ENCODE assay signal across 7 mouse cellular contexts in the genomic region with DNA sequence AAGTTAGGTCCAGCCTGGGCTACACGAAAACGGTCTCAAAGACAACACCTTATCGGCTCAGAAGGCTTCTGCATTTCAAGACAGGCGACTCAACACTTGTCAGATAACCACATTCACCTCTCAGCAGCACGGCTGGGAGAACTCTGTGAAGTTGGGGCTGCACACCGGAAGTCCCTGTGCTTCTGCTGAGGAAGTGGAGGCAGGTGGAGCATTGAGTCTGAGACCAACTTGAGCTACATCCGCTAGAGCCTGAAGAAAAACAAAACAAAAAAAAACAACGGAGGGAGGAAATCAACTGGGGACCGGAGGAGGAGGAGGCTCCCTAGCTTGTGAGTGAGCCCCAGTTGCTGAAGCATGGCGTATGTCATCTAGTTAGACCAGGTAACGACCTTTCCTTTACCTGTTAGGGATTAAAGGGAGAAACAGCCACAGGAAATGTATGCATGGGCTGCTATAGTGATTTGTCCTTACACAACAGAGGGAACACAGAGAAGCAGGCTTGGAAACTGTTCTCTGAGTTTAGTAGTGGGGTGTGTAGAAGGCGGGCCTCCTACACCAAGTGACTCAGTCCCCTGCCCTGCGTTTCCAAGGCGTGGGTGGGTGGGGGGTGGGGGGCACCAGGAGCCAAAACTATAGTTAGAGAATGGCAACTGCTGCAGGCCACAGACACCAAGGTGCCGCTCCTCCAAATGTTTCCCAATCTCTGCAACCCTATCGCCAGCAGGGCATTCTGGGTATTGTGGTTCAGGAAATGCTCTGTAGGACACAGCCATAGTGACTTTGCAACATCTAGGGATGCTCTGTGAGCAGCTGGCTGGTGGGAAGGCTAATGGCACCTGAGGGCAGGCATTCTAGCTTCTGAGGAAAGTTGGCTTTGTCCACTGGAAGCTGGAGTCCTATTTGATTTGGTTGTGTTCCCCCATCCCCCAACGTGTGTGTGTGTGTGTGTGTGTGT. TPM values are rescaled to one million over a fixed set of nuclear protein-coding genes. Genes with fewer than 3 reads are reported as not detected.
DNase-seq lines count a peak whose midpoint lies in the region; ATAC-seq lines count a peak whose summit lies in the region.

A gene (plus strand): TSS at position 199 of the 955 bp plus-strand sequence.

- no peaks in the 10 kb centered on the region for H3K36me3 ChIP-seq in forebrain, embryonic 10.5 days (replicated peaks)

- H3K27ac ChIP-seq in forebrain, embryonic 10.5 days: no peak within 1 kb of the TSS

- H3K27me3 ChIP-seq in forebrain, embryonic 10.5 days (ENCODE audit: poor library complexity, severe bottlenecking): no peaks in the 10 kb centered on the region

- ATAC-seq in CD4-positive, CD25-positive, alpha-beta regulatory T cell, adult 4 months: peak; percentile 95
- ATAC-seq in monocyte, adult 5-6 weeks (replicated peaks; ENCODE audit: insufficient number of reproducible peaks, low FRiP score, low TSS enrichment, poor library complexity, severe bottlenecking): peak; percentile 92

- intact Hi-C loops in heart, postnatal 36 days (cut with DNase I): no loop called here
- intact Hi-C loops in left cerebral cortex, postnatal 4 days (cut with DNase I): no loop called here

- no peaks in the 10 kb centered on the region for H3K9me3 ChIP-seq in forebrain, embryonic 10.5 days

- H3K4me3 ChIP-seq in forebrain, embryonic 10.5 days: no peak within 1 kb of the TSS

- H3K4me1 ChIP-seq in forebrain, embryonic 10.5 days: peaks cover 3% of the 10 kb centered on the region

- 86% methylated on average over 17 of the region's 17 CpGs for WGBS in forebrain, embryonic 10.5 days

- peak; percentile 89 for DNase-seq in MEL-GATA-1-ER (ENCODE audit: extremely low read depth, low read depth)
- no peak for DNase-seq in forebrain, embryonic 10.5 days (ENCODE audit: extremely low spot score, low spot score)
- DNase-seq in heart, postnatal 36 days: no peak
- no peak for DNase-seq in left cerebral cortex, postnatal 4 days
- DNase-seq in cerebellum, postnatal 4 days (ENCODE audit: low spot score in 2 of 2): no peak

RNA-seq across cellular contexts. Expression of the gene that starts here (rescaled TPM):
- 1,000 to 10,000 TPM; 1,072 to 1,239 TPM for polyA plus RNA-seq in CD4-positive, CD25-positive, alpha-beta regulatory T cell, adult 4 months (2017; shearing (Covaris generic))
- polyA plus RNA-seq in forebrain, embryonic 10.5 days (2016; fragmentation: Nextera tagmentation; extraction: Ambion mirVana): 890 and 940 TPM in 2 replicates
- total RNA-seq in heart, postnatal 36 days (2021): 100 to 1,000 TPM; 190 to 198 TPM
- 100 to 1,000 TPM; 201 to 220 TPM for total RNA-seq in left cerebral cortex, postnatal 4 days (2021)
- 1,228 to 1,583 TPM (median 1,384 TPM) in 3 replicates for total RNA-seq in monocyte, adult 5-6 weeks (2017)
